Mouse (Mus musculus) mouse trophoblast stem cell (cell line): ENCODE measurements around the gene Gcnt2.
"Not testable (repeated sequence)": the region's sequence is repeated elsewhere in the genome, so short reads cannot be mapped to it uniquely, and the experiment has no call there.

ENCODE experiments used
- in situ Hi-C, 2 experiments: fragments of 300-500 bp; cut with MseI, MboI; formaldehyde crosslinking; loops; 2 replicates in 1 of 2; 3 replicates in 1 of 2; pipeline ENCODE4 v1.15.1; 2025

Gcnt2 gene

GRCm38 (mm10) chr13:40868844-40869587 lies 9.5 kb downstream of the Gcnt2 start:
- in situ Hi-C loops = no loop called here

GRCm38 (mm10) chr13:40874021-40874420 lies 14.5 kb downstream of the Gcnt2 start:
- in situ Hi-C loops = no loop called here

DNA sequence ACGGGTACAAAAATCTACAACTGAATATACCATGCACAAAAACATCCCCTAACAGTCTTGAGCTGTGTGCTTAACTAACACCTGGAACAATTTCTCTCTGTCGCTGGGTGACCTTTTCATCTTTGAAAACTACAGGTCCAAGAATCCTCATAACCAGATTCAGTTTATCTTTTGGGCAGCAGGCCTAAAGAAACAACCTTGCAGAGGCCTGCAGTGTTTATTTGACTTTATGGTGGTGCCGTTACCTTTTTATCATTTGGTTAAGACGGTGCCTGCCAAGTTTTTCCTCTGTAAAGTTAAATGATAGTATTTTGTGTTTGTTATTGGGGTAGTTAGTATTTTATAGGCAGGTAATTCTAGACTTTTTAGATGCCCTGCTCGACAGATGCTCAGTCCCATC lies 15.9 kb downstream of the Gcnt2 start:
- in situ Hi-C loops = no loop called here

DNA sequence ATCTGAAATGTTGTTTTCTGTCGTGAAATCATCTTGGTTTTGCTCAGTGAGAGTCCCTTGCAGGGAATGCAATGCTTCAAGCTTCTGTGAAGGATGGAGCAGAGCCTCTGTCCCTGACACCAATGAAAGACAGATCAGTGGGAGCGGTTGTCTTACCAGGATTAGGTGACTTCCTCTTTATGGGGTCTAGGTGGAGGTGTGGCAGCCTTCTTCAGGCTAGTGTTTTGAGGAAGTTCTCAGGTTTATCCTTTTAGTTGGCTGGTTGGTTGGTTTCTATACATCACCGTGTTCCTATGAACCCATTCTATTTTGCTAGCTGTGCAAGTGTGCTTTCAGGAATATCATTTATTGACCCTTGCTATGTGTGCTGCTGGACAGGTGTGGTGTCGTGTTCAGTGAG lies 18.0 kb downstream of the Gcnt2 start:
- in situ Hi-C loops = no loop called here

DNA sequence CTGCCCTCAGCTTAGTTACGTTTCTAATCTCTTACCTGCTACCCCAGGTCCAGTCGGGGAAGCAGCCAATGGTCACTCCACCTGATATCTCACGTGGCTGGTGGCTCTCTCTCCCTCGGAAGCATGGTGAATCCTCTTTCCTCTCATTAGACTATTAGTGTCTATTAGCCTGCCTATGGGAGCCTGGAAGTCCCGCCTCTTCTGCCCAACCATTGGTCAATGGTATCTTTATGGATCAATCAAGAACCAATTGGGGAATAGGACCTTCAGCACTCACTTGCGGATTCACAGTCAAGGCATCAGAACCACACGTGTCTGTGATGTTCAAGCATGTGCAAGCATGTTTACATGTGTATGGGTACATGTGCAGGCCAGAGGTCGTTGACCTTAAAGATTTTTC lies 21.0 kb downstream of the Gcnt2 start:
- in situ Hi-C loops = no loop called here

DNA sequence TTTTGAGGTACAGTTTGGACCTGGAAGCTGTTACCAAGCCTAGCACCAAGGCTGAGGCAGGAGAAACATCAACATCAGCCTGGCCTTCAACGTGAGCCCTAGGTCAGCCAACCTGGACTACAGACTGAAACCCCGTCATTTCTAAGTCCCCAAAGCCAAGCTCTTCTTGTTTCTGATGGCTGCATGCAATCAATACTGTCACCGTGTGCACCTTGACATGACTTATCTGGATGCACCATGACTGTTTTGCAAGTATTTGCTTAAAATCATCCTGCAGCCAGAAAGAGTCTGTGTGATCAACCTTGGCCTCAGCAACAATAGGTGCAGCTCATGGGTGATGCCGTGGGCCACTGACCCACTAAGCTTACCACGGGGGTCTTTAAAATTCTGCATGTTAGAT lies 23.1 kb downstream of the Gcnt2 start:
- in situ Hi-C loops = no loop called here

GRCm38 (mm10) chr13:40883903-40884302 lies 24.3 kb downstream of the Gcnt2 start:
- in situ Hi-C loops = no loop called here

DNA sequence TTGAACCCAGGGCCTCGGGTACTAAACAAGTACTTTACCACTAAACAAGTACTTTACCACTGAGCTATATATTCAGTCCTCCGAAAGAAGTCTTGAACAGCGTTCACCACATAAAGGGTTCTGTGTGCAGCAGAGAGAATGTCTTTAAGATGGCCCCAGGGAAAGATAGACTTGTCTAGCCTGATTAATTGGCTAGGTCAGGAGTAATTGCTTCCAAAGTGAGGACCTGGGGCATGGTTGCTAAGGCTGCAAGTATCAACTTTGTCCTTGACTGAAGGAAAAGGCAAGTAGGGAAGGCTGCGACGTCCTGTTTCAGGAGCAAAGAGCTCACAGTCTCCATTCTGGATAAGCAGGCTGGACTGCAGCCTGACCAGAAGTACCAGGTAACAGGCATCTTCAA lies 25.3 kb downstream of the Gcnt2 start:
- in situ Hi-C loops = no loop called here

DNA sequence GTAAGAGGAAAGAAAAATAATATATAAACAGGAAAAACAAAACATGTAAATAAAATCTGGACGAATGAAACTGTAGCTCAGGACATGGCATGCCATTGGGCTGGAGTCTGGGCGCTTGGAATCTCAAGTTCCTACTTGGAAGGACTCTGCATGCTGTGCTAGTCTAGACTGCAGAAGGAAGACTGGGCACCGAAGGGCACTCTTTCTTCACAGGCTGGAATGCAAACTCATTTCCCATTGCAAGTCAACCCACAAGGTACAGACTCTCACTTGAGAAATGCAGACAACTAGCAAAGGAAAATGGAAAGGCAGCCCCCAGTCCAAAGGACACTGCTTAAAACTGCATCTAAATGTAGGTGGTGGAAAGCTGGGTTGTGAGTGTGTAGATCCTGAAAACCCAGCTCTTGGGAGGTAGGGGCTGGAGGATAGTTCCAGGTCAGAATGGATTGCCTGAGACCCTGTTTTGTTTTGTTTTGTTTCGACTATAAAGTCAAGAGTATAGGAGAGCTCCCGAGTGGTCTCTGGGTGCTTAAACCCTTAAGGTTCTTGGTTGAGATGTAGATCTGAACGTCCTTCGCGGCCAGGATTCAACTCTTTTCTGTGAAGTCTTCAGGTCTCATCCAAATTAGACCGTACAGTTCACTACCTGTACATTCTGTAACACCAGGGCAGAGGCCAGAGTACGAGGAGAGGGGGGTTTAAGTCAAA lies 26.5 kb downstream of the Gcnt2 start:
- in situ Hi-C loops = no loop called here

GRCm38 (mm10) chr13:40886643-40887381 lies 27.3 kb downstream of the Gcnt2 start:
- in situ Hi-C loops = no loop called here

GRCm38 (mm10) chr13:40890595-40890994 lies 31.0 kb downstream of the Gcnt2 start:
- in situ Hi-C loops = no loop called here

GRCm38 (mm10) chr13:40891369-40891768 lies 31.8 kb downstream of the Gcnt2 start:
- in situ Hi-C loops = not testable (repeated sequence)

GRCm38 (mm10) chr13:40892043-40892442 lies 32.5 kb downstream of the Gcnt2 start:
- in situ Hi-C loops = no loop called here

DNA sequence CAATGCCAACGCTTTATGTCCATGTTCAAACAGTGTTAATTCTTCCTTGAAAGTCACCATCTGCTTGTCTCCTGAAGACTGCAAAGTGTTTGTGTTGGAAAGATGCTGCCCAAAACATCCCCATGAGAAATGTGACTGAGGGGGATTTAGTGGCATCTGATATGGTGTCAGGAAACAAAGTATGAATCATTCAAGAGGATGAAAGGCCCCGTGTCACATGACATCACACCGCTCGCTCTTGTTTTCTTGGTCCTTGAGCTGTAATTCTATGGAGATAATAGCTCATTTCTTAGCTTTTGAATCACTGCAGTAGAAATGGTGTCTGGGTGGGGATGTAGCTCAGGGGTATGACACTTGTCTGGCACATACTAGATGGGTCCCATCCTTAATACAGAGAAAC lies 33.0 kb downstream of the Gcnt2 start:
- in situ Hi-C loops = no loop called here

DNA sequence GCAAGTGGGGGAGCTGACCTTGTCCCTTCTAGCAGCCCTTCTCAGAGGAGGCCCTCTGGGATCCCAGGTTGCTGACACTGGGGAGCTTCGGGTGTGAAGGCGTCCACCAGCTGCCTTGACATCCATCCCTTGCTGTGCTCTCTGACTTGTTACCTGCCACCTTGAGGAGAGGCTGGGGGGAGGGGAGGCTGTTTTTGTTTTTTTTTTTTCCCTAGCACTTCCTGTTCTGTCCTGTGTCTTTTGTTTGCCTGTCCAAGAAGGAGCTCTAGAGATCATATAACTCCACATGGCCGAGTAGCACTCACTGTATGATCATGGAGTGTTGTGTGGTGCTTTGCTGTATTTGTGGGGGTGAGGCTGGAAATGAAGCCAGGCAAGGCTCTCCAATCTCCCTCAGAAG lies 34.0 kb downstream of the Gcnt2 start:
- in situ Hi-C loops = no loop called here

GRCm38 (mm10) chr13:40898049-40898690 lies 38.6 kb downstream of the Gcnt2 start:
- in situ Hi-C loops = not testable (repeated sequence)

DNA sequence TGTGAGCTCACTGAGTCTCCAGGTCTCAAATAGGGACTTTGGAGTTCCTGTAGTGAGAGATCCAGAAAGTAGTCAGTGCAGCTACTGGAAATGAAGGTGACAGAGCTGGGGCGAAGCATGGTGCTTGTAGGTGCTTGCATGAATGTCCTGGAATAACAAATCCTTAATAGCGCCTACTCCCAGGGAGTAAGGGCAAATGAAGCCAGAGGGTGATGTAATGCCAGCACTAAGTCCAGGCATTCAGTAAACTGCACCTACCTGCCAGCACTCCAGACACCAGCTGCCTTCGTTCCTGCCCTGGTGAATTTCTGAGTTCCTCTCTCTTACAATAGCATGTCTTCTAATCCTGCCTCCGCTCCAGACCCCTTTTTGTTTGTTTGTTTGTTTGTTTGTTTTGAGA lies 39.1 kb downstream of the Gcnt2 start:
- in situ Hi-C loops = no loop called here

GRCm38 (mm10) chr13:40899349-40899993 lies 39.9 kb downstream of the Gcnt2 start:
- in situ Hi-C loops = no loop called here

- in situ Hi-C loops = no loop called here
These were observed 40.7 kb downstream of the Gcnt2 start for GRCm38 (mm10) chr13:40899994-40900970.

DNA sequence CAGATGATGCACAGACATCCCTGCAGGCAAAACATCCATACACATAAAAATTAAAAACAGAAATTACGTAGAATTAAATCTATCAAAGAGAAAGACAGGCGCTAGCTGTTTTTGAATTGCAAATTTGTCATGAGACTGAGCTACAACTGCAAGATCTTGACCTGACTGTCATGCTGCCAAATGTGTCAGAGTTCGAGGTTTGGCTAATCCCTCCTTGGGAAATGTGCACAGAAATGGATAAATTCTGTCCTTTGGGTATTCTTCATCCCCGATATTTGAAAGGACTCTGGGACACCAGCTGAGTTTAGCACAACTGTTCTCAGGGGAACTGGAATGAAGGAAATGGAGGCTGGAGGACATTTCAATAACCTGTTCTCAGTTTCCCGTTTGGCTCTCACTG lies 41.7 kb downstream of the Gcnt2 start:
- in situ Hi-C loops = no loop called here
